Mouse (Mus musculus): ENCODE results near the gene Acin1.

DNA sequence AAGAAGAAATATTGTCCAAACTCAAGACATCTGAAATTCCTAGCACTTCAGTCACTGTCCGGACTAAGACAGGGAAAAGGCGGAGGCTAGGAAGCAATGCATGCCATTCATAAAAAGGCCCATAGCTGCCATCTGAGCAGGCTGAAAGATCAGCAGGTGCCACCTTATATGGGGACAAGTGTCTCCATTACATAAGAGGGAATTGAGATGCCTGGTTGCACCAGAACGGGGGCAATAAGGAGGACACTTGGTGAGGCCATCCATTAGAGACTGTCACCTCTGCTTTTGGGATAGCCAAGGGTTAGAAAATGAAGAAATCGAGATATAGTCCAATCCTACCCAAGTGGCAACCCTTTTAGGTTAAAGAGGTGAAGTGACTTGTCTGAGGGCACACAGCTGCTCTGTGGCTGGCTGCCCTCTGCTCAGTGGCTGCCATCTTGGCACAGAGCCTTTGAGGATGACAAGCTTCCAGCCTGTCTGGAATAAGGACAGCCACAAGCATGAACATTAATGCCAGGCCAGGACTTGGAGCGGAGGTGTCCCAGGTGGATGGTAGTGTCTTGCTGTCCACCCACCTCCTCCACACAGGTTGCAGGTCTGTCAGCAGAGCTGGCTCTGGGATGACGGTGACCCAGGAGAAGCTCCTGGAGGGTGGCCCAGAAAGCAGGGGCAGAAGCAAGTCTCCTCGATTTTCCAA, 34.1 kb upstream of the Acin1 start:
- no peak for TF ChIP-seq CTCF (conservative IDR thresholded peaks at IDR 0.05; ENCODE audit: insufficient read depth, insufficient read length, low read depth, low read length)
- no peak for TF ChIP-seq POLR2A (IDR thresholded peaks at IDR 0.05; ENCODE audit: low read depth, low read length)

Data from kidney, adult 2 months (tissue).